Mouse (Mus musculus) stomach, postnatal 0 days (tissue): ENCODE results near the gene Tapbpl.

Experiments
- CTCF ChIP-seq: IDR thresholded peaks from 2 replicates; pipeline ENCODE4 v1.5.1; 2016; ENCODE audit warnings: antibody characterized with exemption, low read depth, mild to moderate bottlenecking, moderate library complexity
- EP300 ChIP-seq: optimal IDR thresholded peaks from 2 replicates; pipeline ENCODE3; 2016; ENCODE audit warnings: antibody characterized with exemption

- TF ChIP-seq CTCF (no peak), EP300 (no peak)
Measured at GRCm38 (mm10) chr6:125244551-125244950, 12.9 kb upstream of the Tapbpl start.
